Mouse (Mus musculus) lung, adult 18-20 months (tissue): ENCODE results near the gene Muc1.
"Not testable (repeated sequence)": the region's sequence is repeated elsewhere in the genome, so short reads cannot be mapped to it uniquely, and the experiment has no call there.

Source experiments
- DNase-seq, 2 experiments: peaks; one replicate each; pipeline ENCODE4 v3.0.0; 2022; ENCODE audit warnings: mixed read lengths in 2 of 2

Gene Muc1

GRCm38 (mm10) chr3:89210162-89210561 is 18.7 kb upstream of the Muc1 start:
- peak in 1 of 2 experiments; percentile 34 for DNase-seq

GRCm38 (mm10) chr3:89210731-89211130 is 18.1 kb upstream of the Muc1 start:
- DNase-seq: no peak

GRCm38 (mm10) chr3:89213803-89214530 is 14.9 kb upstream of the Muc1 start:
- peak; percentile 94 to 96 for DNase-seq

- DNase-seq: no peak
Measured at GRCm38 (mm10) chr3:89214681-89215411, 14.0 kb upstream of the Muc1 start, which contains the start of gene Thbs3. Thbs3 (plus strand) TSS chr3:89215180.

GRCm38 (mm10) chr3:89215853-89216252 is 13.0 kb upstream of the Muc1 start:
- DNase-seq: peak; percentile 82 to 88

GRCm38 (mm10) chr3:89216407-89216806 is 12.4 kb upstream of the Muc1 start:
- DNase-seq: not testable (repeated sequence)

GRCm38 (mm10) chr3:89218271-89218670 is 10.6 kb upstream of the Muc1 start:
- DNase-seq: peak; percentile 74 to 83

- no peak for DNase-seq
Measured at GRCm38 (mm10) chr3:89219546-89219945, 9.3 kb upstream of the Muc1 start.

GRCm38 (mm10) chr3:89221167-89221566 is 7.7 kb upstream of the Muc1 start:
- no peak for DNase-seq

- no peak for DNase-seq
Measured at GRCm38 (mm10) chr3:89224796-89225195, 4.1 kb upstream of the Muc1 start.

- no peak for DNase-seq
Measured at GRCm38 (mm10) chr3:89225321-89225815, 3.5 kb upstream of the Muc1 start.

GRCm38 (mm10) chr3:89225918-89226317 is 2.9 kb upstream of the Muc1 start:
- no peak for DNase-seq

- DNase-seq: no peak
Measured at GRCm38 (mm10) chr3:89226361-89226760, 2.5 kb upstream of the Muc1 start.

GRCm38 (mm10) chr3:89226900-89227299 is 2.0 kb upstream of the Muc1 start, which contains the start of gene Mtx1:
Mtx1 (minus strand) TSS chr3:89227088.
- DNase-seq: no peak

GRCm38 (mm10) chr3:89227307-89228179 is 1.3 kb upstream of the Muc1 start:
- peak; percentile 94 to 96 for DNase-seq

GRCm38 (mm10) chr3:89228180-89228549 is 692 bp upstream of the Muc1 start:
- peak; percentile 91 to 93 for DNase-seq

GRCm38 (mm10) chr3:89229276-89229675 is 419 bp downstream of the Muc1 start:
- no peak for DNase-seq

GRCm38 (mm10) chr3:89230561-89230960 is 1.7 kb downstream of the Muc1 start:
- no peak for DNase-seq

GRCm38 (mm10) chr3:89231345-89231744 is 2.5 kb downstream of the Muc1 start:
- DNase-seq: no peak

- DNase-seq: no peak
Measured at GRCm38 (mm10) chr3:89231772-89232275, 3.0 kb downstream of the Muc1 start.

GRCm38 (mm10) chr3:89232614-89233013 is 3.8 kb downstream of the Muc1 start:
- no peak for DNase-seq

- DNase-seq: peak; percentile 73 to 82
Measured at GRCm38 (mm10) chr3:89233562-89234110, 4.8 kb downstream of the Muc1 start.
